Mouse (Mus musculus): Measurements from ENCODE around the gene Spag4. TPM values are rescaled to one million over a fixed set of nuclear protein-coding genes. Genes with fewer than 3 reads are reported as not detected.
"Not testable (repeated sequence)": the region's sequence is repeated elsewhere in the genome, so short reads cannot be mapped to it uniquely, and the experiment has no call there.

Spag4 gene
- polyA plus RNA-seq, 1 experiment from 2014 or later = 5.9 TPM

DNA sequence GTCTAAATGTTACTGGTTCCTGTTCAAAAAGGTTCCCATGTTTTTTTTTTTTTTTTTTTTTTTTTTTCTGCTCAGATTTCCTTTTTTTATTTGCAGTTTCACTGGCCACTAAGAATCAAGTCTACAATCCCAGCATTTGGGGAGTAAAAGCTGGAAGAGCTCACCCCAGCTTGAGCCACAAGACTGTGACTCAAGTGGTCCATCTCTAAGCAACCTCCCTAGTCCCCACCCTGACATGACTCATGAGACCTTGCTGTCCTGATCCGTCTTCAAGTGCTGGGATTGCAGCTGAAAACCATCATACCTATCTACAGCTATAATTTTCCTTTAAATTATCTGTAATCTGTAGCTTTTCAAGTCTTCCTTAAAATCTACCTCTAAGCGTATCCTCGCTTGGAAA, 19.6 kb downstream of the Spag4 start:
- H3K4me1 ChIP-seq (ENCODE audit: control insufficient read depth, insufficient read depth, low read length) = no peaks in the 10 kb centered on the region
- H3K4me2 ChIP-seq = no peak overlapping the region
- H3K4me3 ChIP-seq (ENCODE audit: low read depth, low read length) = no peak overlapping the region
- H3K9ac ChIP-seq (ENCODE audit: low read length) = no peak overlapping the region
- no peaks in the 10 kb centered on the region for H3K27me3 ChIP-seq (ENCODE audit: control insufficient read depth, insufficient read depth, low read length)
- H3K9me3 ChIP-seq (ENCODE audit: control insufficient read depth, low read length) = no peaks in the 10 kb centered on the region
- no peak overlapping the region for H3K27ac ChIP-seq (ENCODE audit: low read depth, low read length)
- ATAC-seq (ENCODE audit: low FRiP score) (no peak), DNase-seq (ENCODE audit: low spot score, missing footprints) (no peak)
- no peaks in the 10 kb centered on the region for H3K36me3 ChIP-seq (ENCODE audit: control insufficient read depth, insufficient read depth, low read length)
- WGBS = 93% methylated on average over 3 of the region's 3 CpGs

- DNase-seq (ENCODE audit: low spot score, missing footprints) = no peak
- WGBS = 92% methylated on average over 7 of the region's 7 CpGs
Measured at GRCm38 (mm10) chr2:156087391-156088110, 22.6 kb downstream of the Spag4 start.

GRCm38 (mm10) chr2:156089799-156090198, 24.8 kb downstream of the Spag4 start:
- 77% methylated on average over 1 of the region's 1 CpGs for WGBS
- Histone ChIP-seq H3K27me3 (ENCODE audit: control insufficient read depth, insufficient read depth, low read length) (no peaks in the 10 kb centered on the region), H3K36me3 (ENCODE audit: control insufficient read depth, insufficient read depth, low read length) (no peaks in the 10 kb centered on the region), H3K4me3 (ENCODE audit: low read depth, low read length) (no peak overlapping the region), H3K4me1 (ENCODE audit: control insufficient read depth, insufficient read depth, low read length) (peaks cover 9% of the 10 kb centered on the region), H3K4me2 (no peak overlapping the region), H3K27ac (ENCODE audit: low read depth, low read length) (no peak overlapping the region; the same call in 1 of the 2 replicates), H3K9me3 (ENCODE audit: control insufficient read depth, low read length) (no peaks in the 10 kb centered on the region), H3K9ac (ENCODE audit: low read length) (no peak overlapping the region)
- DNase-seq (ENCODE audit: low spot score, missing footprints) (no peak), ATAC-seq (ENCODE audit: low FRiP score) (peak; percentile 78)

More at GRCm38 (mm10) chr2:156087391-156088110, 22.6 kb downstream of the Spag4 start:
- Histone ChIP-seq H3K27me3 (ENCODE audit: control insufficient read depth, insufficient read depth, low read length) (no peaks in the 10 kb centered on the region), H3K4me3 (ENCODE audit: low read depth, low read length) (no peak overlapping the region), H3K4me2 (no peak overlapping the region), H3K9ac (ENCODE audit: low read length) (no peak overlapping the region), H3K36me3 (ENCODE audit: control insufficient read depth, insufficient read depth, low read length) (no peaks in the 10 kb centered on the region), H3K27ac (ENCODE audit: low read depth, low read length) (no peak overlapping the region), H3K4me1 (ENCODE audit: control insufficient read depth, insufficient read depth, low read length) (peaks cover 9% of the 10 kb centered on the region), H3K9me3 (ENCODE audit: control insufficient read depth, low read length) (no peaks in the 10 kb centered on the region)
- no peak for ATAC-seq (ENCODE audit: low FRiP score)

- Histone ChIP-seq H3K27me3 (ENCODE audit: control insufficient read depth, insufficient read depth, low read length) (no peaks in the 10 kb centered on the region), H3K9me3 (ENCODE audit: control insufficient read depth, low read length) (no peaks in the 10 kb centered on the region), H3K36me3 (ENCODE audit: control insufficient read depth, insufficient read depth, low read length) (peaks cover 3% of the 10 kb centered on the region), H3K4me2 (no peak overlapping the region), H3K4me3 (ENCODE audit: low read depth, low read length) (no peak overlapping the region), H3K27ac (ENCODE audit: low read depth, low read length) (no peak overlapping the region), H3K9ac (ENCODE audit: low read length) (no peak overlapping the region), H3K4me1 (ENCODE audit: control insufficient read depth, insufficient read depth, low read length) (peaks cover 9% of the 10 kb centered on the region)
- DNase-seq (ENCODE audit: low spot score, missing footprints) = no peak
- 95% methylated on average over 5 of the region's 5 CpGs for WGBS
- no peak for ATAC-seq (ENCODE audit: low FRiP score)
Measured at GRCm38 (mm10) chr2:156091926-156092325, 27.0 kb downstream of the Spag4 start.

GRCm38 (mm10) chr2:156110627-156111357, 45.8 kb downstream of the Spag4 start:
- DNase-seq (ENCODE audit: low spot score, missing footprints) = peak; percentile 95
- Histone ChIP-seq H3K36me3 (ENCODE audit: control insufficient read depth, insufficient read depth, low read length) (no peaks in the 10 kb centered on the region), H3K4me3 (ENCODE audit: low read depth, low read length) (peak overlapping the region; percentile 97), H3K4me2 (peak overlapping the region; percentile 74), H3K9ac (ENCODE audit: low read length) (peak overlapping the region; percentile 98), H3K9me3 (ENCODE audit: control insufficient read depth, low read length) (no peaks in the 10 kb centered on the region), H3K27me3 (ENCODE audit: control insufficient read depth, insufficient read depth, low read length) (no peaks in the 10 kb centered on the region), H3K27ac (ENCODE audit: low read depth, low read length) (peak overlapping the region; percentile 76), H3K4me1 (ENCODE audit: control insufficient read depth, insufficient read depth, low read length) (peaks cover 4% of the 10 kb centered on the region; the same call in 1 of the 2 replicates)
- ATAC-seq (ENCODE audit: low FRiP score) = peak; percentile 76
- WGBS = 1% methylated on average over 16 of the region's 16 CpGs

DNA sequence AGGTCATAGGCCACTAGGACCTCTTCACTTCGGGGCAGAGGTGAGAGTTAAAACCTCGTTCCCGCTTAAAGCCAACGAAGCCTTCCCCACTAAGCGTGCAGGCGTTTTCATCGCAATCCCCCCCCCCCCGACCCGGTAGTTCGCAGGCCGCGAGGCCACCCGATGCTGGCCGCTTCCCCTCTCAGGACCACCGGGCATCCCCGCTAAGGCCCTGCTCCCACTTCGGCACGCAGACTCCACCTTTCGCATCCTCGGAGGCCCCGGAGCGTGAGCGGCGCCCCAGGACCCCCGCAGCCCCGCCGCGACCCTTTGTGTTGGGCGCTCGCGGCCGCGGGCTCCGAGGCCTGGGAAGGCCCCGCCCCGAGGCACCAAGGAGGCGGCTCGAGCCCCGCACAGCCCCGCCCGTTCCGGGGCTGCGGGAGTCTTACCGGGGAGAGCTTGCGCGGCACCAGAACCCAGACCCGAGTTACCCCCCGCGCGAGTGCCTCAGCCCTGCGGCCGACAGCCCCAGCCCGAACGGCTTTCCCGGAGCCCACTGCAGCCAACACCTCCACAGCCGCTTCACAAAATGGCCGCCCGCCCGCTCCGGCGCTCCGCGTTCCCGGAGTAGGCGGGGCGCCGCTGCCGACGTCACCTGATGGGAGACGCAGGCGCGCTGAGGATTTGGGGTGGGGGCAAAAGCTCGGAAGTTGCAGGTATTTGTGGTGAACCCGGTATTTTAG, 46.5 kb downstream of the Spag4 start, which contains the start of the genes Cpne1 and Rbm12:
Gene Cpne1 (minus strand): TSS at position 608 of the 722 bp plus-strand sequence.
Gene Rbm12 (minus strand): TSS at position 621 of the 722 bp plus-strand sequence.
- peak; percentile 95 for ATAC-seq (ENCODE audit: low FRiP score)
- Histone ChIP-seq H3K27ac (ENCODE audit: low read depth, low read length) (peak within 1 kb of the TSS; percentile 76), H3K4me1 (ENCODE audit: control insufficient read depth, insufficient read depth, low read length) (peaks cover 4% of the 10 kb centered on the region; the same call in 1 of the 2 replicates), H3K9ac (ENCODE audit: low read length) (peak within 1 kb of the TSS; percentile 98), H3K4me2 (peak within 1 kb of the TSS; percentile 74), H3K27me3 (ENCODE audit: control insufficient read depth, insufficient read depth, low read length) (no peaks in the 10 kb centered on the region), H3K4me3 (ENCODE audit: low read depth, low read length) (peak within 1 kb of the TSS; percentile 97), H3K36me3 (ENCODE audit: control insufficient read depth, insufficient read depth, low read length) (no peaks in the 10 kb centered on the region), H3K9me3 (ENCODE audit: control insufficient read depth, low read length) (no peaks in the 10 kb centered on the region)
- under 1% methylated on average over 70 of the region's 74 CpGs for WGBS
- DNase-seq (ENCODE audit: low spot score, missing footprints) = peak; percentile 99

GRCm38 (mm10) chr2:156112080-156112423, 47.1 kb downstream of the Spag4 start:
- H3K27me3 ChIP-seq (ENCODE audit: control insufficient read depth, insufficient read depth, low read length); H3K9me3 ChIP-seq (ENCODE audit: control insufficient read depth, low read length); H3K27ac ChIP-seq (ENCODE audit: low read depth, low read length); DNase-seq (ENCODE audit: low spot score, missing footprints); H3K36me3 ChIP-seq (ENCODE audit: control insufficient read depth, insufficient read depth, low read length); H3K4me1 ChIP-seq (ENCODE audit: control insufficient read depth, insufficient read depth, low read length); ATAC-seq (ENCODE audit: low FRiP score): not testable (repeated sequence)
- H3K4me2 ChIP-seq = peak overlapping the region; percentile 45
- 36% methylated on average over 5 of the region's 5 CpGs for WGBS
- peak overlapping the region; percentile 97 for H3K4me3 ChIP-seq (ENCODE audit: low read depth, low read length)
- H3K9ac ChIP-seq (ENCODE audit: low read length) = peak overlapping the region; percentile 98; the same call in 1 of the 2 replicates

DNA sequence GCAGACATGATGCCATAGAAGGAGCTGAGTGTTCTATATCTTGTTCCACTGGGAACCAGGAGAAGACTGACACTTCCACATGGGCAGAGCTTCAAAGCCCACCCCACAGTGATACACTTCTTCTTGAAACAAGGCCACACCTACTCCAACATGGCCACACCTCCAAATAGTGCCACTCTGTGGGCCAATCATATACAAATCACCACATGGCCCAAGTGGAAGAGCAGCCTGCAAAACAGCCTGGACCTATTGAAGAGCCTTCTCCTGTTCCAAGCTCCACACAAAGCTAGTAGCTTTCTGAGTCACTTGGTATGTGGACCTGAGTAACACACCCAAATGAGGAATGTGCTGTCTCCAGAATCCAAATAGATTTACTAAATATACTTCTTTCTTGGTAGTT, 54.6 kb downstream of the Spag4 start:
- Histone ChIP-seq H3K9ac (ENCODE audit: low read length) (no peak overlapping the region), H3K27me3 (ENCODE audit: control insufficient read depth, insufficient read depth, low read length) (no peaks in the 10 kb centered on the region)

More for the DNA sequence above, 54.6 kb downstream of the Spag4 start:
- ATAC-seq (ENCODE audit: low FRiP score) (no peak), DNase-seq (ENCODE audit: low spot score, missing footprints) (no peak)
- no peaks in the 10 kb centered on the region for H3K36me3 ChIP-seq (ENCODE audit: control insufficient read depth, insufficient read depth, low read length)
- no peak overlapping the region for H3K27ac ChIP-seq (ENCODE audit: low read depth, low read length)
- H3K4me2 ChIP-seq = no peak overlapping the region
- H3K4me3 ChIP-seq (ENCODE audit: low read depth, low read length) = no peak overlapping the region
- H3K9me3 ChIP-seq (ENCODE audit: control insufficient read depth, low read length) = no peaks in the 10 kb centered on the region
- H3K4me1 ChIP-seq (ENCODE audit: control insufficient read depth, insufficient read depth, low read length) = no peaks in the 10 kb centered on the region

Measured in midbrain, embryonic 11.5 days (tissue).